Mouse (Mus musculus) limb, embryonic 15.5 days (tissue): Measurements from ENCODE around the gene Frat1. TPM values are rescaled to one million over a fixed set of nuclear protein-coding genes. Genes with fewer than 3 reads are reported as not detected.
A peak's percentile ranks its signal among the peaks of the same experiment; 100 is the strongest.

Source experiments
- ATAC-seq: fragments of 200-750 bp; cut with Nextera tagmentation; 2 replicates; pipeline ENCODE4 v1.8.0; 2017; ENCODE audit warnings: low read depth, moderate TSS enrichment; ENCODE audit not compliant: insufficient number of reproducible peaks, low FRiP score, low TSS enrichment
- H3K27ac ChIP-seq: fragments of 300-500 bp; sonication (generic); 2 replicates; pipeline ENCODE4 v1.5.1; 2015; ENCODE audit warnings: moderate library complexity, mild to moderate bottlenecking, inconsistent platforms
- H3K27me3 ChIP-seq: fragments of 300-500 bp; sonication (generic); 2 replicates; pipeline ENCODE4 v1.6.1; 2015; ENCODE audit warnings: inconsistent platforms
- H3K36me3 ChIP-seq: fragments of 300-500 bp; sonication (generic); 2 replicates; pipeline ENCODE4 v1.6.1; 2015; ENCODE audit warnings: inconsistent platforms
- H3K4me1 ChIP-seq: fragments of 300-500 bp; sonication (generic); 2 replicates; pipeline ENCODE4 v1.6.1; 2015; ENCODE audit warnings: inconsistent platforms
- H3K4me2 ChIP-seq: fragments of 300-500 bp; sonication (generic); 2 replicates; pipeline ENCODE4 v1.6.1; 2015; ENCODE audit warnings: mild to moderate bottlenecking, inconsistent platforms
- H3K4me3 ChIP-seq: fragments of 300-500 bp; sonication (generic); 2 replicates; pipeline ENCODE4 v1.5.1; 2015; ENCODE audit warnings: mild to moderate bottlenecking, inconsistent platforms
- H3K9ac ChIP-seq: fragments of 300-500 bp; sonication (generic); 2 replicates; pipeline ENCODE4 v1.6.1; 2015; ENCODE audit warnings: inconsistent platforms
- H3K9me3 ChIP-seq: fragments of 300-500 bp; sonication (generic); 2 replicates; pipeline ENCODE4 v1.6.1; 2016; ENCODE audit warnings: inconsistent platforms
- WGBS: fragments of 180-500 bp; shearing (Covaris S2); methylation state at CpG from one replicate; pipeline ENCODE4 v1.1.7; 2015; 5-methylcytosine and 5-hydroxymethylcytosine counted together
- polyA plus RNA-seq: library from polyadenylated mRNA; unstranded; fragments of >200 nt; fragmentation: Nextera tagmentation; extraction: Ambion mirVana; gene quantifications from 2 replicates; pipeline ENCODE4 v1.2.1, GENCODE M21; 2015

Gene Frat1
- 3.8 and 4.0 TPM in 2 replicates for polyA plus RNA-seq

GRCm38 (mm10) chr19:41829381-41830105 is at the start of gene Frat1:
Gene Frat1, plus strand, starts transcription at chr19:41829970.
- under 1% methylated on average over 37 of the region's 39 CpGs for WGBS
- H3K4me2 ChIP-seq = peak within 1 kb of the TSS; percentile 99
- peak within 1 kb of the TSS; percentile 53 for H3K9ac ChIP-seq
- H3K36me3 ChIP-seq = no peaks in the 10 kb centered on the region
- H3K9me3 ChIP-seq = no peaks in the 10 kb centered on the region
- H3K27ac ChIP-seq = peak within 1 kb of the TSS; percentile 84
- peak; percentile 89 for ATAC-seq
- H3K4me3 ChIP-seq = peak within 1 kb of the TSS; percentile 65
- H3K27me3 ChIP-seq = peaks cover 35% of the 10 kb centered on the region
- peaks cover 22% of the 10 kb centered on the region for H3K4me1 ChIP-seq

GRCm38 (mm10) chr19:41786896-41787295 is 42.9 kb upstream of the Frat1 start:
- Histone ChIP-seq H3K4me3 (no peak overlapping the region), H3K27me3 (no peaks in the 10 kb centered on the region), H3K4me1 (no peaks in the 10 kb centered on the region), H3K9me3 (no peaks in the 10 kb centered on the region), H3K4me2 (no peak overlapping the region), H3K9ac (no peak overlapping the region), H3K36me3 (peaks cover 27% of the 10 kb centered on the region), H3K27ac (no peak overlapping the region)
- no peak for ATAC-seq
- WGBS = 100% methylated on average over 1 of the region's 1 CpGs

- H3K4me3 ChIP-seq = no peak overlapping the region
- H3K9ac ChIP-seq = no peak overlapping the region
- no peak overlapping the region for H3K27ac ChIP-seq
- peaks cover 18% of the 10 kb centered on the region for H3K36me3 ChIP-seq
- WGBS = 55% methylated on average over 10 of the region's 10 CpGs
- H3K4me2 ChIP-seq = no peak overlapping the region
- no peaks in the 10 kb centered on the region for H3K9me3 ChIP-seq
- no peaks in the 10 kb centered on the region for H3K27me3 ChIP-seq
- ATAC-seq = no peak
- H3K4me1 ChIP-seq = no peaks in the 10 kb centered on the region
Measured at GRCm38 (mm10) chr19:41789110-41789961, 40.4 kb upstream of the Frat1 start.

GRCm38 (mm10) chr19:41791384-41791783 is 38.4 kb upstream of the Frat1 start:
- H3K9ac ChIP-seq = no peak overlapping the region
- ATAC-seq = no peak
- H3K4me1 ChIP-seq = 0 out of 2 replicates have a peak, but pooled peaks cover 4% of the 10 kb centered on the region
- no peaks in the 10 kb centered on the region for H3K27me3 ChIP-seq
- 93% methylated on average over 2 of the region's 2 CpGs for WGBS
- no peaks in the 10 kb centered on the region for H3K9me3 ChIP-seq
- no peak overlapping the region for H3K4me3 ChIP-seq
- no peak overlapping the region for H3K27ac ChIP-seq
- H3K36me3 ChIP-seq = peaks cover 3% of the 10 kb centered on the region
- H3K4me2 ChIP-seq = no peak overlapping the region

GRCm38 (mm10) chr19:41792934-41793486 is 36.8 kb upstream of the Frat1 start:
- Histone ChIP-seq H3K9me3 (no peaks in the 10 kb centered on the region), H3K4me3 (no peak overlapping the region), H3K27ac (no peak overlapping the region), H3K4me1 (peaks cover 9% of the 10 kb centered on the region), H3K9ac (no peak overlapping the region), H3K4me2 (no peak overlapping the region), H3K27me3 (no peaks in the 10 kb centered on the region), H3K36me3 (no peaks in the 10 kb centered on the region; the same call in 1 of the 2 replicates)
- 74% methylated on average over 1 of the region's 1 CpGs for WGBS
- no peak for ATAC-seq

GRCm38 (mm10) chr19:41794017-41794416 is 35.8 kb upstream of the Frat1 start:
- Histone ChIP-seq H3K9ac (no peak overlapping the region), H3K36me3 (no peaks in the 10 kb centered on the region), H3K27ac (no peak overlapping the region), H3K4me3 (no peak overlapping the region), H3K4me2 (no peak overlapping the region), H3K27me3 (no peaks in the 10 kb centered on the region), H3K4me1 (peaks cover 9% of the 10 kb centered on the region), H3K9me3 (no peaks in the 10 kb centered on the region)
- ATAC-seq = no peak

GRCm38 (mm10) chr19:41794901-41795300 is 34.9 kb upstream of the Frat1 start:
- Histone ChIP-seq H3K4me1 (peaks cover 11% of the 10 kb centered on the region), H3K4me2 (no peak overlapping the region), H3K27me3 (no peaks in the 10 kb centered on the region), H3K36me3 (no peaks in the 10 kb centered on the region), H3K9ac (no peak overlapping the region), H3K9me3 (no peaks in the 10 kb centered on the region), H3K4me3 (no peak overlapping the region), H3K27ac (no peak overlapping the region)
- no peak for ATAC-seq
- whole genome bisulfite sequencing = 87% methylated on average over 6 of the region's 6 CpGs

- no peak for ATAC-seq
- H3K27ac ChIP-seq = 0 out of 2 replicates have a peak overlapping the region, but pooled peaks have one; percentile 8
- WGBS = 54% methylated on average over 3 of the region's 3 CpGs
Measured at GRCm38 (mm10) chr19:41796148-41796760, 33.5 kb upstream of the Frat1 start.

GRCm38 (mm10) chr19:41796789-41797327 is 32.9 kb upstream of the Frat1 start:
- Histone ChIP-seq H3K9me3 (no peaks in the 10 kb centered on the region), H3K4me3 (no peak overlapping the region), H3K4me2 (no peak overlapping the region), H3K36me3 (no peaks in the 10 kb centered on the region), H3K27me3 (no peaks in the 10 kb centered on the region), H3K27ac (peak overlapping the region; percentile 33; the same call in 1 of the 2 replicates), H3K4me1 (peaks cover 22% of the 10 kb centered on the region), H3K9ac (no peak overlapping the region)
- 65% methylated on average over 12 of the region's 12 CpGs for WGBS
- no peak for ATAC-seq

More at GRCm38 (mm10) chr19:41796148-41796760, 33.5 kb upstream of the Frat1 start:
- no peaks in the 10 kb centered on the region for H3K9me3 ChIP-seq
- no peak overlapping the region for H3K4me2 ChIP-seq
- no peaks in the 10 kb centered on the region for H3K27me3 ChIP-seq
- H3K4me1 ChIP-seq = peaks cover 22% of the 10 kb centered on the region
- no peaks in the 10 kb centered on the region for H3K36me3 ChIP-seq
- H3K4me3 ChIP-seq = no peak overlapping the region
- no peak overlapping the region for H3K9ac ChIP-seq

- 91% methylated on average over 6 of the region's 6 CpGs for WGBS
- ATAC-seq = no peak
- no peaks in the 10 kb centered on the region for H3K36me3 ChIP-seq
Measured at GRCm38 (mm10) chr19:41797536-41797935, 32.2 kb upstream of the Frat1 start.

GRCm38 (mm10) chr19:41800451-41800850 is 29.3 kb upstream of the Frat1 start:
- Histone ChIP-seq H3K4me2 (peak overlapping the region; percentile 75), H3K4me3 (peak overlapping the region; percentile 69), H3K27me3 (no peaks in the 10 kb centered on the region), H3K9ac (no peak overlapping the region), H3K36me3 (no peaks in the 10 kb centered on the region), H3K4me1 (peaks cover 31% of the 10 kb centered on the region), H3K27ac (no peak overlapping the region), H3K9me3 (no peaks in the 10 kb centered on the region)
- no peak for ATAC-seq
- 50% methylated on average over 6 of the region's 6 CpGs for WGBS

More at GRCm38 (mm10) chr19:41797536-41797935, 32.2 kb upstream of the Frat1 start:
- H3K4me1 ChIP-seq = peaks cover 26% of the 10 kb centered on the region
- no peak overlapping the region for H3K27ac ChIP-seq
- H3K27me3 ChIP-seq = no peaks in the 10 kb centered on the region
- H3K4me3 ChIP-seq = no peak overlapping the region
- H3K9ac ChIP-seq = no peak overlapping the region
- H3K4me2 ChIP-seq = no peak overlapping the region
- H3K9me3 ChIP-seq = no peaks in the 10 kb centered on the region
